Mouse (Mus musculus): ENCODE data around the gene Gm45799. TPM values are rescaled to one million over a fixed set of nuclear protein-coding genes. Genes with fewer than 3 reads are reported as not detected.
A peak's percentile ranks its signal among the peaks of the same experiment; 100 is the strongest.

The Gm45799 gene
- polyA plus RNA-seq, 1 experiment = 50.7 TPM

- no peak for DNase-seq (ENCODE audit: extremely low spot score in 1 of 2, low spot score in 1 of 2)
Measured at GRCm38 (mm10) chr7:105639756-105640155, 596 bp upstream of the Gm45799 start, which contains the start of gene Timm10b. Gene Timm10b, plus strand, starts transcription at chr7:105640056.

DNA sequence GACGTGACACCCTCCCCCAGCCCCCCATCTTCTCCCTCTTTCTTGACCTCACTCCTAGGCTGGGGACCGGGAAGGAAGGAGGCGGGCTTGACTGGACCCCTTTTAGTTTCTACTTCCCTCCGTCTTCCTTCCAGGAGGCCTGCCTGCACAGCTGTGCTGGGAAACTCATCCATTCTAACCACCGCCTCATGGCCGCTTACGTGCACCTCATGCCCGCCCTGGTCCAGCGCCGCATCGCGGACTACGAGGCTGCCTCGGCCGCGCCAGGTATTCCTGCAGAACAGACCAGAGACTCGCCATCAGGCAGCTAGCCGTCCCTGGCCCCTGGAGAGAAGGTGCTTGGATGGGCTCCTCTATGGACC lies 523 bp downstream of the Gm45799 start:
- DNase-seq (ENCODE audit: extremely low spot score in 1 of 2, low spot score in 1 of 2) = no peak

GRCm38 (mm10) chr7:105641936-105642335 lies 1.6 kb downstream of the Gm45799 start:
- DNase-seq (ENCODE audit: extremely low spot score in 1 of 2, low spot score in 1 of 2) = no peak

GRCm38 (mm10) chr7:105650639-105651435 lies 10.5 kb downstream of the Gm45799 start, which contains the start of gene Dnhd1:
Gene Dnhd1, plus strand, starts transcription at chr7:105650827.
- peak in 1 of 2 experiments; percentile 71 for DNase-seq (ENCODE audit: extremely low spot score in 1 of 2, low spot score in 1 of 2)

GRCm38 (mm10) chr7:105685541-105686197 lies 45.3 kb downstream of the Gm45799 start:
- DNase-seq (ENCODE audit: extremely low spot score in 1 of 2, low spot score in 1 of 2) = no peak

DNA sequence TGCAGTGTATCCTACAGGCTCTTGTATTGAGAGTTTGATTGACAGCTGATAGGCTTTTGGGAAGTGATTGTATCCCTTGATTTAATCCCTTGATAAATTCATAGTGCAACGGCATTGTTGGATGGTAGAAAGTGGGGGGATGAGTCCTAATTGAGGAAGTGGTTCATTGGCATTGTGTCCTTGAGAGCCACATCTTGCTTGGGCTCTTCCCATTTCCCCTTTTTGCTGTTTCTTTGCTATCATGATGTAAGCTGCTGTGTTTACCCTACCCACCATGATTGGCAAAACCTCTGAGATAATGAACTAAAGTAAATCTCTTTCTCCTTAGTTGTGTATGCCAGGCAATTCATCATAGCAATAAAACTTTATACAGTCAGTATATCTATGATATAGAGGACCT lies 50.5 kb downstream of the Gm45799 start:
- no peak for DNase-seq (ENCODE audit: extremely low spot score in 1 of 2, low spot score in 1 of 2)

DNA sequence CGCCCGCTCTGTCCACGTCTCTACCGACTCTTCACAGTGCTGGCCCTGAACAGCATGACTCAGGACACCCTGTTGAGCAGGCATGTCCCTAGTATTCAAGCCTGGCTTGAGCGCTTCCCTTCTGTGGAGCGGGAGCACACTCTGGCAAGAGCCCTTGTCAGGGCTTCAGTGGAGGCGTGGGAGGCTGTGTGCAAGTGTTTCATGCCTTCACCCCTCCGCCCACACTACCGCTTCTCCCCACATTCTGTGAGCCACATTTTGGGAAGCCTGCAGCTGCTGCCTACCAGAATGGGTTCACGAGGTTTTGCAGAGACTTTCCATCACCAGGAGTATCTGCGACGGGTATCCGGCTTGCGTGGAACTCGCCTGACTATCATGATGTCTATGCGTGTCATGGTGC lies 62.8 kb downstream of the Gm45799 start:
- DNase-seq (ENCODE audit: extremely low spot score in 1 of 2, low spot score in 1 of 2) = peak; percentile 14 to 55

DNA sequence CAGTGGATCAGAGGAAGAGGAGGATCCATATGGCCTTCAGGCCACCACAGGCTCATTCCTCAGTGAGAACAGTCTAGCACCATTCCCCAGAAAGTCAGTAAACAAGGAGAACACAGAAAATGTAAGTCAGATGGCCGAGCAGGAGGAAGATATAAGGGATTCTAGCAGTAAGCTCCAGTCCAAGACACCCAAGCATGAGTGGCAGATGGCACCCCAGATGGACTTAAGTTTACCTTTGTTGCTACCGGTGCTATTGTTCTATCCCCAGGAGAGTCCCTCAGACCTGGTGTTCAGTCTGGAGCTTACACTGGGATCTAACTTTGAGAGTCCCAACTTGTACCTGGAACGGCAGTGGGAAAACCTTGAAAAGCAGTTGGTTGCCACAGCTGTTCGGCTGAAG lies 63.5 kb downstream of the Gm45799 start:
- DNase-seq (ENCODE audit: extremely low spot score in 1 of 2, low spot score in 1 of 2) = no peak

GRCm38 (mm10) chr7:105708733-105709132 lies 68.4 kb downstream of the Gm45799 start:
- no peak for DNase-seq (ENCODE audit: extremely low spot score in 1 of 2, low spot score in 1 of 2)

DNA sequence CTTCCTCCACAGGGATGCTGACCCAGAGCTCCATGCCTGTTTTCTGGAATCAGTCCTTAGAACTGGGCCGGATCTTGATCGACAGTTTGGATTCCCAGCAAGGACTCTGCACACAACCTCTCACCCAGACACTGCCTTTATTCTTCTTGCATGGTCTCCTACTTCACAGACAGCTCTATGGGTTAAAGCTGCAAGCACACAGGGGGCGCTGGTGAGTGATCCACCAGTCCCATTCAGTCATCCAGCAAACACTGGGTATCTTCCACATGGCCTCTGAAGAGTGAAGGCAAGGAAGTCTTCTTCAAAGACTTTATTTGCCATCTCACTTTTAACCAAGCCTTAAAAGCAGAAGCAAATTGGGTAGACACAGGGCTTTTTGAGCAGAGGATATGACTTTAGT lies 75.0 kb downstream of the Gm45799 start:
- no peak for DNase-seq (ENCODE audit: extremely low spot score in 1 of 2, low spot score in 1 of 2)

DNA sequence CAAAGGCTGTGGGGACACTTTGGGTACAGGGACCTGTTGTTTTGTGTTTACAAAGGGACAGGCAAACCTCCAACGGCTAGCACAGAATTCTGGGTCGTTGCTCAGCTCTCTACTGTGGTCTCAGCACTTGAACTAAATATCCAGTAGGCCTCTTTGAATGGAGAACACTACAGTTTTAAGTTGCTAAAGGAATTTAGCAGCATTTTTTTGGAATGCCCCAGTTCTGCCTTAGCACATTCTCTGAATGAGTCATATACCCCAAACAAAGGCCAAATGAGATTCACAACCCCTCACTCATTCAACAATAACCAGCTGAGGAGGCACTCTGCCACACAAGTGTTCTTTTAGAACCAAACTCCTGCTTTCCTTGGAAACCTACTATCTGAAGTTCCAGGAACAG lies 81.6 kb downstream of the Gm45799 start:
- DNase-seq (ENCODE audit: extremely low spot score in 1 of 2, low spot score in 1 of 2) = no peak

DNA sequence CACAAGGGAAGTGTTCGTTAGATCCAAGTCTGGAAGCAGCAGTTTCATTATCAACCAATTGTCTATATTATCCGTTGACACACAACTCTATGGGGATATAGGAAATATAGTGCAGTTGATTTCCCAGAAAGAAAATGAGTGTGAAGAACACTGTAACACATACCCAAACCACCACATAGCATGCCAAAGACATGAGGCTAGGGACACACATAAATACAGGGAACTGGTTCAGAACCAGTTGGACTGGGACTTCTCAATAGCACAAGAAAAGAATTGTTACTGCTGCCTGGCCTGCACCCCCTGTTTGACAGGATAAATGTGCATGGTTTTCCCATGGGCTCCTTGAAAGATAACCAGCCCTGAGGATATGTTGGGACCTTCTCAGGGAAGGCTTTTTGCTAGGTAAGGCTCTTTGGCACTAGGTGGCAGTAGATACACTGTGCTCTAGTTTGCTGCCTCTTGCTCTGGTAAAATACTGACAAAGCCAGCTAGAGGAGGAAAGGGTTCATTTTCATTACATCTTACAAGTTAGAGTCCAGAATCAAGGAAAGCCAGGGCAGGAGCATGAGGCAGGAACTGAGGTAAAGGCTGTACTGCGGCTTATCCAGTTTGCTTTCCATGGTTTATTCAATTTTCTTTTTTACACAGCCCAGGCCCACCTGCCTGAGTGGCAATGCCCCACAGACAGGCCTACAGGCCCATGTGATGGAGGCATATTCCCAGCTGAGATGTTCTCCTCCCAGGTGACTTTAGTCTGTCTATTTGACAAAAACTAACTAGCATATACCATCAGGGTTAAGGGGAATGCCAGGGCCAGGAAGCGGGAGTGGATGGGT lies 86.0 kb downstream of the Gm45799 start:
- DNase-seq (ENCODE audit: extremely low spot score in 1 of 2, low spot score in 1 of 2) = peak in 1 of 2 experiments; percentile 82

DNA sequence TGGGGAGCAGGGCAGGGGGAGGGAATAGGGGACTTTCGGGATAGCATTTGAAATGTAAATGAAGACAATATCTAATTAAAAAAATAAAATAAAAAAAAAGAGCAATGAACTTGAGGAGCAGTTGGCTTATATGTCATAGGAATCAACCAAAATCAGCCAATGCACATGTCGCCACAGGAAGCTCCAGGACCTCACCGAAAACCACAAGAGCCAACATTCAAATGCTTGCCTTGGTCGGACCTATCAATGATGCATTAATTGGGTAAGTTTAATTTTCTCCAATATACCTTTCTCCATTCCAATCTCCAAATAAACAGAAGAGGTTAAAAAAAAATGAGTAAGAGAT lies 86.6 kb downstream of the Gm45799 start:
- no peak for DNase-seq (ENCODE audit: extremely low spot score in 1 of 2, low spot score in 1 of 2)

- no peak for DNase-seq (ENCODE audit: extremely low spot score in 1 of 2, low spot score in 1 of 2)
Measured at GRCm38 (mm10) chr7:105728701-105729428, 88.5 kb downstream of the Gm45799 start.

DNA sequence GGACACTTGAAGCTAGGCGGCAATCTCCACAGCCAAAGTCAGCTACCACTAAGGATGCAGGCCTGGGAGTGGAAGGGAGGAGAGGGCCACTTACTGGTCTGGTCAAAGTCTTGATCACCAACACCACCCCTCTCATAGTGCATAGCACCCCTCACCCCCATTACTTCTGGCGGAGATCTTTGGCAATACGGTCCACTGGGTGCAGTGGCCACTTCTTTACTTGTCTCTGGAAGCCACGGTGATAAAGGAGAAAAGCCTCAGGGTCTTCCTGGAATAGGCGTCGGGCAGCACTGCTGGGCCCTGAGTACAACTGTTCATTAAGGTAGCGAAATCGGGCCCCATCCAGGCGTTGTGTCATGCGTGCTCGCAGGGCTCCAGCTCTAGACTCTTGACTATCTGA lies 93.5 kb downstream of the Gm45799 start:
- DNase-seq (ENCODE audit: extremely low spot score in 1 of 2, low spot score in 1 of 2) = no peak

Other genes with a start within 250 kb of the Gm45799 start
- gene Fam160a2, start 240.5 kb upstream of the Gm45799 start, polyA plus RNA-seq (2012; rRNA removed) = 41.3 and 45.9 TPM in 2 replicates
- gene Cnga4, start 236.0 kb upstream of the Gm45799 start, polyA plus RNA-seq (2012; rRNA removed) = 1.5 and 1.8 TPM in 2 replicates
- gene Cckbr, start 214.8 kb upstream of the Gm45799 start, polyA plus RNA-seq (2012; rRNA removed) = 72.2 and 80.3 TPM in 2 replicates
- gene Cavin3, start 158.3 kb upstream of the Gm45799 start, polyA plus RNA-seq (2012; rRNA removed) = 30.1 and 30.8 TPM in 2 replicates
- gene Smpd1, start 86.2 kb upstream of the Gm45799 start, polyA plus RNA-seq (2012; rRNA removed) = 79.1 and 84.3 TPM in 2 replicates
- 480 and 492 TPM in 2 replicates for gene Apbb1, start 58.9 kb upstream of the Gm45799 start, polyA plus RNA-seq (2012; rRNA removed)
- 0.40 and 0.90 TPM in 2 replicates for gene Hpx, start 40.4 kb upstream of the Gm45799 start, polyA plus RNA-seq (2012; rRNA removed)
- 137 and 154 TPM in 2 replicates for gene Trim3, start 7.0 kb upstream of the Gm45799 start, polyA plus RNA-seq (2012; rRNA removed)
- gene Timm10b, start 496 bp upstream of the Gm45799 start, polyA plus RNA-seq (2012; rRNA removed) = 108 and 129 TPM in 2 replicates
- gene Arfip2, start 136 bp upstream of the Gm45799 start, polyA plus RNA-seq (2012; rRNA removed) = 107 and 127 TPM in 2 replicates
- gene Dnhd1, start 10.3 kb downstream of the Gm45799 start, polyA plus RNA-seq (2012; rRNA removed) = 6.9 and 11.5 TPM in 2 replicates
- gene Ilk, start 96.0 kb downstream of the Gm45799 start, polyA plus RNA-seq (2012; rRNA removed) = 145 and 158 TPM in 2 replicates
- 9.5 and 10.0 TPM in 2 replicates for gene Rrp8, start 96.8 kb downstream of the Gm45799 start, polyA plus RNA-seq (2012; rRNA removed)
- gene Taf10, start 103.8 kb downstream of the Gm45799 start, polyA plus RNA-seq (2012; rRNA removed) = 175 and 184 TPM in 2 replicates
- gene Tpp1, start 111.7 kb downstream of the Gm45799 start, polyA plus RNA-seq (2012; rRNA removed) = 97.5 and 98.8 TPM in 2 replicates
- 10.5 and 10.6 TPM in 2 replicates for gene Dchs1, start 147.1 kb downstream of the Gm45799 start, polyA plus RNA-seq (2012; rRNA removed)
- 138 and 139 TPM in 2 replicates for gene Mrpl17, start 170.5 kb downstream of the Gm45799 start, polyA plus RNA-seq (2012; rRNA removed)

All from frontal cortex, adult 2 months (tissue).